Mouse (Mus musculus): ENCODE measurements around the gene Tmem91. TPM values are rescaled to one million over a fixed set of nuclear protein-coding genes. Genes with fewer than 3 reads are reported as not detected.
A peak's percentile ranks its signal among the peaks of the same experiment; 100 is the strongest.

Tmem91 gene
- polyA plus RNA-seq, 1 experiment from 2014 or later, result 2.7 TPM

- H3K27ac ChIP-seq (ENCODE audit: low read depth, low read length), result peak within 1 kb of the TSS; percentile 89
- ATAC-seq (replicated peaks; ENCODE audit: low FRiP score) (peak; percentile 97), DNase-seq (ENCODE audit: low spot score) (peak; percentile 96)
- H3K4me3 ChIP-seq (ENCODE audit: low read depth, low read length), result peak within 1 kb of the TSS; percentile 59
- H3K4me1 ChIP-seq (replicated peaks; ENCODE audit: control insufficient read depth, insufficient read depth, low read length), result no peaks in the 10 kb centered on the region
- WGBS, result under 1% methylated on average over 46 of the region's 46 CpGs
- no peaks in the 10 kb centered on the region for H3K36me3 ChIP-seq (ENCODE audit: control insufficient read depth, insufficient read depth, low read length)
- peak within 1 kb of the TSS; percentile 59 for H3K4me2 ChIP-seq (ENCODE audit: low read depth, low read length, severe bottlenecking)
- no peaks in the 10 kb centered on the region for H3K9me3 ChIP-seq (ENCODE audit: control insufficient read depth, low read length)
- H3K27me3 ChIP-seq (ENCODE audit: control insufficient read depth, insufficient read depth, low read length), result peaks cover under 1% of the 10 kb centered on the region; the same call in 1 of the 2 replicates
- H3K9ac ChIP-seq (ENCODE audit: low read length), result peak within 1 kb of the TSS; percentile 73
Observed at GRCm38 (mm10) chr7:25680514-25681258, 5.7 kb upstream of the Tmem91 start, which contains the start of gene B9d2. TSS of gene B9d2 (plus strand) at chr7:25680780.

DNA sequence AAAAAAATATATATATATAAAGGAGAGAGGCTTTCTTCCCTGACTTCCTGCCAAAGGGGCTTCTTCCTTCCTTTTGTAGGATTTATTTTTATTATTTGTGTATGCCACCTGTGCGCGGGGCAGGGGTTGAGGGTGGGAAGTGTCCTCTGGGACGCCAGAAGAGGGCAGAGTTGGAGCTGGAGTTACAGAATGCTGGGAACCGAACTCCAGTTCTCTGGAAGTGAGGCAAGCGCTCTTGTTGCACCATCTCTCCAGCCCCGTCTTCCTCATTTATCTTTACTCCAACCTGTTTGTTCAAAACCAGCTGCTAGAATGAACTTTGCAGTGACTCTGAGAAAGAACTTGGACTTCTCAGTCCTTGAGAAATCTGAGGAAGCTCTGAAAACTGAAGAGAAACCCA is 5.0 kb upstream of the Tmem91 start:
- Histone ChIP-seq H3K4me2 (ENCODE audit: low read depth, low read length, severe bottlenecking) (peak overlapping the region; percentile 59), H3K9me3 (ENCODE audit: control insufficient read depth, low read length) (no peaks in the 10 kb centered on the region), H3K27ac (ENCODE audit: low read depth, low read length) (no peak overlapping the region), H3K27me3 (ENCODE audit: control insufficient read depth, insufficient read depth, low read length) (peaks cover 5% of the 10 kb centered on the region), H3K4me3 (ENCODE audit: low read depth, low read length) (peak overlapping the region; percentile 59), H3K9ac (ENCODE audit: low read length) (peak overlapping the region; percentile 73; the same call in 1 of the 2 replicates), H3K4me1 (replicated peaks; ENCODE audit: control insufficient read depth, insufficient read depth, low read length) (0 out of 2 replicates have a peak, but pooled peaks cover under 1% of the 10 kb centered on the region), H3K36me3 (ENCODE audit: control insufficient read depth, insufficient read depth, low read length) (no peaks in the 10 kb centered on the region)
- ATAC-seq (replicated peaks; ENCODE audit: low FRiP score), result no peak
- no peak for DNase-seq (ENCODE audit: low spot score)
- 7% methylated on average over 6 of the region's 6 CpGs for WGBS

DNA sequence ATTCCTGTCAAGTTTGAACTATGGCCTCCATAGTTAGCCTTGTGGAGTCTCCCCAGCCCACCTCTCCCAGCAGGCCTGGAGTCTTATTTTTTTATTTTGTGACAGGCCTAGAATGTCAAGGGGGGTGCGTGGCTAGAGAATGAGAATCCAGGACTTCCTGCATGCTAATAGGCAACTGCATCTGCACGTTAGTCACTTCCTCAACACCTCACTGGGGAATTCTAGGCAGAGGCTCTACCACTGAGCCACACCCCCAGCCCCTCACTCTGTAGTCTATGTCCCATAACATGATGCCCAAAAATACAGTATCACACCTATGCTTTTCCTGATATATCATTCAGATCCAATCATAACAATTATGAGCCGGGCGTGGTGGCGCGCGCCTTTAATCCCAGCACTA is 2.0 kb upstream of the Tmem91 start:
- Histone ChIP-seq H3K4me2 (ENCODE audit: low read depth, low read length, severe bottlenecking) (no peak overlapping the region), H3K27me3 (ENCODE audit: control insufficient read depth, insufficient read depth, low read length) (peaks cover 15% of the 10 kb centered on the region), H3K4me1 (replicated peaks; ENCODE audit: control insufficient read depth, insufficient read depth, low read length) (0 out of 2 replicates have a peak, but pooled peaks cover 2% of the 10 kb centered on the region), H3K4me3 (ENCODE audit: low read depth, low read length) (no peak overlapping the region), H3K27ac (ENCODE audit: low read depth, low read length) (no peak overlapping the region), H3K36me3 (ENCODE audit: control insufficient read depth, insufficient read depth, low read length) (no peaks in the 10 kb centered on the region), H3K9me3 (ENCODE audit: control insufficient read depth, low read length) (no peaks in the 10 kb centered on the region), H3K9ac (ENCODE audit: low read length) (no peak overlapping the region)
- WGBS, result 94% methylated on average over 7 of the region's 7 CpGs
- no peak for DNase-seq (ENCODE audit: low spot score)
- no peak for ATAC-seq (replicated peaks; ENCODE audit: low FRiP score)

- H3K4me3 ChIP-seq (ENCODE audit: low read depth, low read length), result no peak overlapping the region
- ATAC-seq (replicated peaks; ENCODE audit: low FRiP score) (no peak), DNase-seq (ENCODE audit: low spot score) (no peak)
- H3K27me3 ChIP-seq (ENCODE audit: control insufficient read depth, insufficient read depth, low read length), result peaks cover 15% of the 10 kb centered on the region
- H3K36me3 ChIP-seq (ENCODE audit: control insufficient read depth, insufficient read depth, low read length), result no peaks in the 10 kb centered on the region
- H3K9ac ChIP-seq (ENCODE audit: low read length), result no peak overlapping the region
- no peak overlapping the region for H3K27ac ChIP-seq (ENCODE audit: low read depth, low read length)
- H3K4me2 ChIP-seq (ENCODE audit: low read depth, low read length, severe bottlenecking), result no peak overlapping the region
- no peaks in the 10 kb centered on the region for H3K9me3 ChIP-seq (ENCODE audit: control insufficient read depth, low read length)
- H3K4me1 ChIP-seq (replicated peaks; ENCODE audit: control insufficient read depth, insufficient read depth, low read length), result 0 out of 2 replicates have a peak, but pooled peaks cover 2% of the 10 kb centered on the region
- WGBS, result 81% methylated on average over 15 of the region's 15 CpGs
Observed at GRCm38 (mm10) chr7:25676085-25676781, 1.3 kb upstream of the Tmem91 start.

DNA sequence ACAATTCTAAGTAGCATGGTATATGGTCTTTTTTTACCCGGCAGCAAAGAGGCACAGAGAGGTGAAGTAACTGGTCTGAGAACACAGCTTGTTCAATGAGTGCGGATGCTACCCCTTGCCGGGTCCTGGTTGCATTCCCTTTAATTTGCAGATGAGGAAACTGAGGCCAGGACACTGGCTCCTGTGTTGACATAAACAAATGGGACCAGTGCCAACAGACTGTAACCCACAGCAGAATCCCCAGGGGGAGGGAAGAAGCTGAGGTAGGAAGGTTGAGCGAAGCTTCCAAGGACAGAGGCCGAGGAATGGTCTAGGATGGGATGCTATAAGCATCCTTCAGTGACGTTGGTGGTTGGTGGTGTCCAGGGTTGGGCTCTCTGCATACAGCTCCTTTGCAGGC is 439 bp upstream of the Tmem91 start:
- H3K4me2 ChIP-seq (ENCODE audit: low read depth, low read length, severe bottlenecking), result no peak overlapping the region
- no peak overlapping the region for H3K4me3 ChIP-seq (ENCODE audit: low read depth, low read length)
- no peaks in the 10 kb centered on the region for H3K36me3 ChIP-seq (ENCODE audit: control insufficient read depth, insufficient read depth, low read length)
- H3K27me3 ChIP-seq (ENCODE audit: control insufficient read depth, insufficient read depth, low read length), result peaks cover 15% of the 10 kb centered on the region
- no peak overlapping the region for H3K27ac ChIP-seq (ENCODE audit: low read depth, low read length)
- ATAC-seq (replicated peaks; ENCODE audit: low FRiP score) (no peak), DNase-seq (ENCODE audit: low spot score) (no peak)
- no peak overlapping the region for H3K9ac ChIP-seq (ENCODE audit: low read length)
- 40% methylated on average over 6 of the region's 6 CpGs for WGBS
- no peaks in the 10 kb centered on the region for H3K9me3 ChIP-seq (ENCODE audit: control insufficient read depth, low read length)
- 0 out of 2 replicates have a peak, but pooled peaks cover 2% of the 10 kb centered on the region for H3K4me1 ChIP-seq (replicated peaks; ENCODE audit: control insufficient read depth, insufficient read depth, low read length)

- ATAC-seq (replicated peaks; ENCODE audit: low FRiP score), result no peak
- no peak for DNase-seq (ENCODE audit: low spot score)
- Histone ChIP-seq H3K27me3 (ENCODE audit: control insufficient read depth, insufficient read depth, low read length) (peaks cover 15% of the 10 kb centered on the region), H3K36me3 (ENCODE audit: control insufficient read depth, insufficient read depth, low read length) (no peaks in the 10 kb centered on the region), H3K9me3 (ENCODE audit: control insufficient read depth, low read length) (no peaks in the 10 kb centered on the region), H3K9ac (ENCODE audit: low read length) (no peak overlapping the region), H3K4me3 (ENCODE audit: low read depth, low read length) (no peak overlapping the region), H3K4me2 (ENCODE audit: low read depth, low read length, severe bottlenecking) (no peak overlapping the region), H3K4me1 (replicated peaks; ENCODE audit: control insufficient read depth, insufficient read depth, low read length) (0 out of 2 replicates have a peak, but pooled peaks cover 2% of the 10 kb centered on the region), H3K27ac (ENCODE audit: low read depth, low read length) (no peak overlapping the region)
- 29% methylated on average over 9 of the region's 9 CpGs for WGBS
Observed at GRCm38 (mm10) chr7:25674297-25674696, 669 bp downstream of the Tmem91 start.

- no peak overlapping the region for H3K4me2 ChIP-seq (ENCODE audit: low read depth, low read length, severe bottlenecking)
- no peaks in the 10 kb centered on the region; the same call in 1 of the 2 replicates for H3K36me3 ChIP-seq (ENCODE audit: control insufficient read depth, insufficient read depth, low read length)
- ATAC-seq (replicated peaks; ENCODE audit: low FRiP score) (no peak), DNase-seq (ENCODE audit: low spot score) (no peak)
- 55% methylated on average over 4 of the region's 4 CpGs for WGBS
- no peaks in the 10 kb centered on the region for H3K9me3 ChIP-seq (ENCODE audit: control insufficient read depth, low read length)
- H3K27me3 ChIP-seq (ENCODE audit: control insufficient read depth, insufficient read depth, low read length), result peaks cover 15% of the 10 kb centered on the region
- no peak overlapping the region for H3K4me3 ChIP-seq (ENCODE audit: low read depth, low read length)
- H3K4me1 ChIP-seq (replicated peaks; ENCODE audit: control insufficient read depth, insufficient read depth, low read length), result 0 out of 2 replicates have a peak, but pooled peaks cover 2% of the 10 kb centered on the region
- H3K27ac ChIP-seq (ENCODE audit: low read depth, low read length), result no peak overlapping the region
- H3K9ac ChIP-seq (ENCODE audit: low read length), result no peak overlapping the region
Observed at GRCm38 (mm10) chr7:25672442-25672841, 2.5 kb downstream of the Tmem91 start.

- DNase-seq (ENCODE audit: low spot score), result no peak
Observed at GRCm38 (mm10) chr7:25671686-25672085, 3.3 kb downstream of the Tmem91 start.

More at GRCm38 (mm10) chr7:25671686-25672085, 3.3 kb downstream of the Tmem91 start:
- Histone ChIP-seq H3K9ac (ENCODE audit: low read length) (no peak overlapping the region), H3K4me3 (ENCODE audit: low read depth, low read length) (no peak overlapping the region), H3K9me3 (ENCODE audit: control insufficient read depth, low read length) (no peaks in the 10 kb centered on the region), H3K36me3 (ENCODE audit: control insufficient read depth, insufficient read depth, low read length) (no peaks in the 10 kb centered on the region; the same call in 1 of the 2 replicates), H3K4me1 (replicated peaks; ENCODE audit: control insufficient read depth, insufficient read depth, low read length) (0 out of 2 replicates have a peak, but pooled peaks cover 2% of the 10 kb centered on the region), H3K27me3 (ENCODE audit: control insufficient read depth, insufficient read depth, low read length) (peaks cover 15% of the 10 kb centered on the region), H3K27ac (ENCODE audit: low read depth, low read length) (no peak overlapping the region), H3K4me2 (ENCODE audit: low read depth, low read length, severe bottlenecking) (no peak overlapping the region)
- no peak for ATAC-seq (replicated peaks; ENCODE audit: low FRiP score)
- 87% methylated on average over 2 of the region's 2 CpGs for WGBS

Measured in forebrain, embryonic 11.5 days (tissue).